ENCODE assay signal across 8 mouse cellular contexts in the genomic region with DNA sequence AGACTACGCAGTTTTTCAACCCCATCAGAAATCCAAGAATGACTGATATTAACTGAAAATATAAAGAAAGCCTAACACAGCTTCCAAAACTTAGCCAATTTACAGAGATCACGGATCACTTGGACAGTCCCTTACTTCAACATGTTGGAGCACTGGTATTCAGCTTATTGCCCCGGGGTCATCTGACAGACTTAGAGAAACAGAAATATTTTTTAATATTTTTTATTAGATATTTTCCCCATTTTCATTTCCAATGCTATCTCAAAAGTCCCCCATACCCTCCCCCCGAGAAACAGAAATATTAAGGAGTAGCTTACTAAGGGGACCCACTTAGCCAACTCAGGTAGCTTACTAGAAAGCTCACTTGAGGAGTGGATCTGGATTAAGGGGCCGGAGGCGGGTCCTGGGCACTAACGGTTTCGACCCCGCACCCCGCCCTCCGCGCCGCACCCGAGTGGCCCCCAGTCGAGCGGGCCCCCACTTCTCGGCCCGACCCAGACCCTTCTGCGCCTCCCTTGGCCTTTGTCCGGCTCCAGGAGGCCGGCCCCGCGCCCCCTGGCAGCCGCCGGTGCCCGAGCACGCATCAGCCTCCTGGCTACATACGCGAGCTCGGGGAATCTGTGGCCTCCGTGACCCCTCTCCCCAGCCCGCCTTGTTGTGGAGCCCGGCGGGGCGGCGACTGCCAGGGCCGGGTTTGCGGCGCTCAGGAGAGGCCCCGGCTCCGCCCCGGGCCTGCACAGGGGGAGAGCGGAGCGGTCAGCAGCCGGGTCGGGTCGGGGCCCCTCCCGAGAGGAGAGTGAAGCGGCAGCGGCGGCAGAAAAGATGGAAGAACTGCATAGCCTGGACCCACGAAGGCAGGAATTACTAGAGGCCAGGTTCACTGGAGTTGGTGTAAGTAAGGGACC. TPM values are rescaled to one million over a fixed set of nuclear protein-coding genes. Genes with fewer than 3 reads are reported as not detected.
A peak's percentile ranks its signal among the peaks of the same experiment; 100 is the strongest.
DNase-seq lines count a peak whose midpoint lies in the region; ATAC-seq lines count a peak whose summit lies in the region.
"Not testable (repeated sequence)": the region's sequence is repeated elsewhere in the genome, so short reads cannot be mapped to it uniquely, and the experiment has no call there.

No protein-coding gene starts in this region.

- H3K27ac ChIP-seq in embryonic facial prominence, embryonic 10.5 days (replicated peaks), result peak overlapping the region; percentile 92
- H3K27ac ChIP-seq in hindbrain, embryonic 13.5 days, result peak overlapping the region; percentile 30
- 0 out of 2 replicates have a peak overlapping the region, but pooled peaks have one; percentile 10 for H3K27ac ChIP-seq in lung, embryonic 16.5 days (ENCODE audit: low read length)
- H3K27ac ChIP-seq in neural tube, embryonic 14.5 days (ENCODE audit: low read depth, low read length), result not testable (repeated sequence)

- WGBS in embryonic facial prominence, embryonic 10.5 days, result 8% methylated on average over 52 of the region's 52 CpGs
- WGBS in hindbrain, embryonic 13.5 days, result 8% methylated on average over 52 of the region's 52 CpGs
- WGBS in lung, embryonic 16.5 days, result 9% methylated on average over 48 of the region's 52 CpGs
- WGBS in neural tube, embryonic 14.5 days, result 11% methylated on average over 52 of the region's 52 CpGs

- peak; percentile 98 for ATAC-seq in hindbrain, embryonic 13.5 days (ENCODE audit: low FRiP score)
- ATAC-seq in lung, embryonic 16.5 days (ENCODE audit: low read depth), result peak; percentile 92
- ATAC-seq in neural tube, embryonic 14.5 days (ENCODE audit: low read depth), result peak; percentile 98

- peak overlapping the region; percentile 86 for H3K4me2 ChIP-seq in hindbrain, embryonic 13.5 days
- H3K4me2 ChIP-seq in lung, embryonic 16.5 days (ENCODE audit: low read depth, low read length), result peak overlapping the region; percentile 79
- peak overlapping the region; percentile 96 for H3K4me2 ChIP-seq in neural tube, embryonic 14.5 days (ENCODE audit: low read depth, low read length)

- intact Hi-C loops in gastrocnemius, postnatal 36 days (cut with DNase I), result not testable (repeated sequence)

- H3K9ac ChIP-seq in hindbrain, embryonic 13.5 days, result peak overlapping the region; percentile 85
- peak overlapping the region; percentile 78 for H3K9ac ChIP-seq in lung, embryonic 16.5 days (ENCODE audit: low read length)
- peak overlapping the region; percentile 82 for H3K9ac ChIP-seq in neural tube, embryonic 14.5 days (replicated peaks; ENCODE audit: low read depth, low read length)

- H3K4me3 ChIP-seq in embryonic facial prominence, embryonic 10.5 days, result peak overlapping the region; percentile 66
- peak overlapping the region; percentile 49 for H3K4me3 ChIP-seq in hindbrain, embryonic 13.5 days
- peak overlapping the region; percentile 56 for H3K4me3 ChIP-seq in lung, embryonic 16.5 days (ENCODE audit: low read length)
- peak overlapping the region; percentile 52 for H3K4me3 ChIP-seq in neural tube, embryonic 14.5 days (ENCODE audit: low read depth, low read length)

- not testable (repeated sequence) for H3K27me3 ChIP-seq in embryonic facial prominence, embryonic 10.5 days (replicated peaks; ENCODE audit: low read depth, poor library complexity, severe bottlenecking); hindbrain, embryonic 13.5 days; lung, embryonic 16.5 days (ENCODE audit: control insufficient read depth, insufficient read depth, low read depth, low read length); neural tube, embryonic 14.5 days (ENCODE audit: control insufficient read depth, insufficient read depth, low read length)

- not testable (repeated sequence) for H3K9me3 ChIP-seq in embryonic facial prominence, embryonic 10.5 days; hindbrain, embryonic 13.5 days; lung, embryonic 16.5 days (ENCODE audit: control insufficient read depth, low read length); neural tube, embryonic 14.5 days (ENCODE audit: control insufficient read depth, low read length)

- H3K4me1 ChIP-seq in embryonic facial prominence, embryonic 10.5 days; hindbrain, embryonic 13.5 days (replicated peaks); lung, embryonic 16.5 days (replicated peaks; ENCODE audit: control insufficient read depth, insufficient read depth, low read length); neural tube, embryonic 14.5 days (ENCODE audit: control insufficient read depth, insufficient read depth, low read length): not testable (repeated sequence)

- H3K36me3 ChIP-seq in embryonic facial prominence, embryonic 10.5 days (replicated peaks); hindbrain, embryonic 13.5 days; lung, embryonic 16.5 days (ENCODE audit: control insufficient read depth, insufficient read depth, low read length); neural tube, embryonic 14.5 days (ENCODE audit: control insufficient read depth, insufficient read depth, low read length): not testable (repeated sequence)

- DNase-seq in adrenal gland, postnatal 25 days, result peak; percentile 70
- peak; percentile 84 for DNase-seq in embryonic facial prominence, embryonic 10.5 days (ENCODE audit: low spot score)
- DNase-seq in gastrocnemius, postnatal 36 days, result peak; percentile 15 to 44
- DNase-seq in layer of hippocampus, postnatal 10 days (ENCODE audit: low spot score in 2 of 2), result peak; percentile 16 to 40
- DNase-seq in yolk sac, embryonic 10.5 days (ENCODE audit: low spot score), result peak; percentile 80

RNA-seq across cellular contexts. Expression of gene Zfp982, which starts 49.3 kb away (rescaled TPM):
- 11.9 and 13.7 TPM in 2 replicates for total RNA-seq in adrenal gland, postnatal 25 days (2021)
- polyA plus RNA-seq in embryonic facial prominence, embryonic 10.5 days (2016; fragmentation: Nextera tagmentation; extraction: Ambion mirVana), result 8.6 and 10.8 TPM in 2 replicates
- total RNA-seq in gastrocnemius, postnatal 36 days (2021), result 1 to 10 TPM; 3.4 to 4.0 TPM
- polyA plus RNA-seq in hindbrain, embryonic 13.5 days (2015; fragmentation: Nextera tagmentation; extraction: Ambion mirVana), result 3.4 and 4.8 TPM in 2 replicates
- total RNA-seq in layer of hippocampus, postnatal 10 days (2021), result 1 to 10 TPM; 4.1 to 6.1 TPM
- polyA plus RNA-seq in lung, embryonic 16.5 days (2015; fragmentation: Nextera tagmentation; extraction: Ambion mirVana), result 3.7 and 4.7 TPM in 2 replicates
- 7.5 and 8.8 TPM in 2 replicates for polyA plus RNA-seq in neural tube, embryonic 14.5 days (2014; fragmentation: Nextera tagmentation; extraction: Ambion mirVana)

Comparison
In these comparisons a context has a peak if more than half of its experiments do, and no peak if none do; other contexts are left out.
1. DNase-seq: peak in every context shown above with its lines; median percentile 84 in embryonic facial prominence, embryonic 10.5 days; 80 in yolk sac, embryonic 10.5 days; 70 in adrenal gland, postnatal 25 days; 30 in gastrocnemius, postnatal 36 days; 28 in layer of hippocampus, postnatal 10 days.